Mouse (Mus musculus) hindbrain, embryonic 14.5 days (tissue): ENCODE data around the gene Scube2. TPM values are rescaled to one million over a fixed set of nuclear protein-coding genes. Genes with fewer than 3 reads are reported as not detected.
A peak's percentile ranks its signal among the peaks of the same experiment; 100 is the strongest.

ENCODE experiments used
- ATAC-seq: fragments of 200-750 bp; cut with Nextera tagmentation; 2 replicates; pipeline ENCODE4 v1.8.0; 2017; ENCODE audit warnings: moderate number of reproducible peaks, mild to moderate bottlenecking, moderate TSS enrichment, moderate library complexity; ENCODE audit not compliant: low FRiP score
- DNase-seq: peaks from one replicate; pipeline ENCODE4 v3.0.0-alpha.2; 2015; ENCODE audit warnings: low spot score
- H3K27ac ChIP-seq: fragments of 300-500 bp; sonication (generic); 2 replicates; pipeline ENCODE4 v1.5.1; 2014; ENCODE audit warnings: mild to moderate bottlenecking, moderate library complexity
- H3K27me3 ChIP-seq: fragments of 300-500 bp; sonication (generic); 2 replicates; pipeline ENCODE4 v1.6.1; 2014; ENCODE audit warnings: mild to moderate bottlenecking, low read length, mixed read lengths; ENCODE audit not compliant: control insufficient read depth, insufficient read depth
- H3K36me3 ChIP-seq: fragments of 300-500 bp; sonication (generic); replicated peaks from 2 replicates; pipeline ENCODE4 v1.6.1; 2014; ENCODE audit not compliant: control insufficient read depth, insufficient read depth
- H3K4me1 ChIP-seq: fragments of 300-500 bp; sonication (generic); replicated peaks from 2 replicates; pipeline ENCODE4 v1.6.1; 2014; ENCODE audit warnings: antibody characterized with exemption, low read length, mixed read lengths; ENCODE audit not compliant: control insufficient read depth, insufficient read depth
- H3K4me2 ChIP-seq: fragments of 300-500 bp; sonication (generic); replicated peaks from 2 replicates; pipeline ENCODE4 v1.6.1; 2014; ENCODE audit warnings: mild to moderate bottlenecking, moderate library complexity
- H3K4me3 ChIP-seq: fragments of 300-500 bp; sonication (generic); replicated peaks from 2 replicates; pipeline ENCODE4 v1.5.1; 2014; ENCODE audit warnings: mild to moderate bottlenecking, low read length
- H3K9ac ChIP-seq: fragments of 300-500 bp; sonication (generic); 2 replicates; pipeline ENCODE4 v1.6.1; 2014
- H3K9me3 ChIP-seq: fragments of 300-500 bp; sonication (generic); 2 replicates; pipeline ENCODE4 v1.6.1; 2016; ENCODE audit warnings: low read length; ENCODE audit not compliant: control insufficient read depth
- WGBS: fragments of 180-500 bp; shearing (Covaris S2); extraction: QIAGEN DNeasy Blood & Tissue Kit; methylation state at CpG from one replicate; pipeline ENCODE4 v1.1.7; 2014; 5-methylcytosine and 5-hydroxymethylcytosine counted together
- polyA plus RNA-seq: library from polyadenylated mRNA; unstranded; fragments of >200 nt; fragmentation: Nextera tagmentation; extraction: Ambion mirVana; gene quantifications from 2 replicates; pipeline ENCODE4 v1.2.1, GENCODE M21; 2014

Gene Scube2
- polyA plus RNA-seq, 1 experiment from 2014 or later = 2.1 TPM

GRCm38 (mm10) chr7:109863561-109863960 lies 1.9 kb downstream of the Scube2 start:
- DNase-seq (no peak), ATAC-seq (no peak)
- 15% methylated on average over 4 of the region's 4 CpGs for WGBS
- Histone ChIP-seq H3K27ac (no peak overlapping the region), H3K36me3 (no peaks in the 10 kb centered on the region), H3K9me3 (no peaks in the 10 kb centered on the region), H3K4me2 (no peak overlapping the region), H3K9ac (no peak overlapping the region), H3K4me1 (peaks cover 8% of the 10 kb centered on the region), H3K27me3 (peaks cover 15% of the 10 kb centered on the region; the same call in 1 of the 2 replicates), H3K4me3 (no peak overlapping the region)

- Histone ChIP-seq H3K27ac (no peak overlapping the region), H3K36me3 (no peaks in the 10 kb centered on the region), H3K9ac (no peak overlapping the region), H3K4me1 (peaks cover 3% of the 10 kb centered on the region; the same call in 1 of the 2 replicates), H3K9me3 (no peaks in the 10 kb centered on the region), H3K4me3 (no peak overlapping the region), H3K27me3 (peaks cover 14% of the 10 kb centered on the region; the same call in 1 of the 2 replicates), H3K4me2 (no peak overlapping the region)
- DNase-seq = no peak
- 84% methylated on average over 7 of the region's 7 CpGs for WGBS
- no peak for ATAC-seq
Measured at GRCm38 (mm10) chr7:109860162-109860561, 5.3 kb downstream of the Scube2 start.

- Histone ChIP-seq H3K4me1 (no peaks in the 10 kb centered on the region), H3K9ac (no peak overlapping the region), H3K4me2 (no peak overlapping the region), H3K27me3 (peaks cover 6% of the 10 kb centered on the region; the same call in 1 of the 2 replicates), H3K9me3 (no peaks in the 10 kb centered on the region), H3K36me3 (no peaks in the 10 kb centered on the region), H3K27ac (no peak overlapping the region), H3K4me3 (no peak overlapping the region)
- 71% methylated on average over 6 of the region's 6 CpGs for WGBS
- DNase-seq (no peak), ATAC-seq (no peak)
Measured at GRCm38 (mm10) chr7:109859354-109859753, 6.1 kb downstream of the Scube2 start.

DNA sequence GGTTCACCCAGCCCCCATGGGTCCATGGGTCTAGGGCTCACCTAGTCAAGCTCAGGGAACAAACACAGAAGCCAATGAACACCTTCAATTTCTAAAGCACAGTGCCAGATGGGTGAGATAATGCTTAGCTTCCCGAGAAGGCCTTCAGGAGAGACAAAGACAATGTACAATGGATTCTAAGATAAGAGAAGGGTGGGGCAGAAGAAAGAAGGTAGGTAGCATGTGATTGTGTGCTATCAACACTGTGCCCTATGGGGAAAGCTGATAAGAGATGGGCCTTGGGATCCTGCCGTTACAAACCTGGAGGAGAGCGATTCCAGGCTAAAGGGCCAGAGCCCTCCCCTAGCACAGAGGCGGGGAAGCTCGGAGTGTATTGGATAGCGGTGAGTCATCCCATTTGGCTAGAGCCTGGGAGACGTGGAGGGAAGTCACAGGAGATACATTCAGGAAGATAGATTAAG lies 12.7 kb downstream of the Scube2 start:
- no peaks in the 10 kb centered on the region for H3K36me3 ChIP-seq
- peaks cover 4% of the 10 kb centered on the region for H3K4me1 ChIP-seq
- H3K9ac ChIP-seq = no peak overlapping the region
- H3K27me3 ChIP-seq = no peaks in the 10 kb centered on the region
- no peak overlapping the region for H3K27ac ChIP-seq
- DNase-seq (no peak), ATAC-seq (no peak)
- H3K4me3 ChIP-seq = no peak overlapping the region
- WGBS = 69% methylated on average over 7 of the region's 7 CpGs
- no peaks in the 10 kb centered on the region for H3K9me3 ChIP-seq
- H3K4me2 ChIP-seq = no peak overlapping the region

- Histone ChIP-seq H3K27me3 (no peaks in the 10 kb centered on the region), H3K9me3 (no peaks in the 10 kb centered on the region), H3K27ac (no peak overlapping the region), H3K36me3 (no peaks in the 10 kb centered on the region), H3K4me3 (no peak overlapping the region), H3K4me2 (no peak overlapping the region), H3K4me1 (peaks cover 4% of the 10 kb centered on the region), H3K9ac (no peak overlapping the region)
- ATAC-seq (no peak), DNase-seq (no peak)
- 81% methylated on average over 7 of the region's 7 CpGs for WGBS
Measured at GRCm38 (mm10) chr7:109852017-109852416, 13.5 kb downstream of the Scube2 start.

- Histone ChIP-seq H3K4me2 (no peak overlapping the region), H3K4me3 (no peak overlapping the region), H3K9ac (no peak overlapping the region), H3K27me3 (no peaks in the 10 kb centered on the region), H3K9me3 (no peaks in the 10 kb centered on the region), H3K4me1 (peaks cover 4% of the 10 kb centered on the region), H3K36me3 (no peaks in the 10 kb centered on the region), H3K27ac (no peak overlapping the region)
- no peak for DNase-seq
- 26% methylated on average over 3 of the region's 3 CpGs for WGBS
- no peak for ATAC-seq
Measured at GRCm38 (mm10) chr7:109850531-109850930, 14.9 kb downstream of the Scube2 start.

GRCm38 (mm10) chr7:109849750-109850434 lies 15.6 kb downstream of the Scube2 start:
- Histone ChIP-seq H3K4me3 (no peak overlapping the region), H3K27ac (no peak overlapping the region), H3K9ac (no peak overlapping the region), H3K4me1 (peaks cover 4% of the 10 kb centered on the region), H3K9me3 (no peaks in the 10 kb centered on the region), H3K36me3 (no peaks in the 10 kb centered on the region), H3K4me2 (no peak overlapping the region), H3K27me3 (no peaks in the 10 kb centered on the region)
- ATAC-seq (no peak), DNase-seq (no peak)
- WGBS = 26% methylated on average over 8 of the region's 8 CpGs

- H3K27ac ChIP-seq = no peak overlapping the region
Measured at GRCm38 (mm10) chr7:109848867-109849733, 16.4 kb downstream of the Scube2 start.

DNA sequence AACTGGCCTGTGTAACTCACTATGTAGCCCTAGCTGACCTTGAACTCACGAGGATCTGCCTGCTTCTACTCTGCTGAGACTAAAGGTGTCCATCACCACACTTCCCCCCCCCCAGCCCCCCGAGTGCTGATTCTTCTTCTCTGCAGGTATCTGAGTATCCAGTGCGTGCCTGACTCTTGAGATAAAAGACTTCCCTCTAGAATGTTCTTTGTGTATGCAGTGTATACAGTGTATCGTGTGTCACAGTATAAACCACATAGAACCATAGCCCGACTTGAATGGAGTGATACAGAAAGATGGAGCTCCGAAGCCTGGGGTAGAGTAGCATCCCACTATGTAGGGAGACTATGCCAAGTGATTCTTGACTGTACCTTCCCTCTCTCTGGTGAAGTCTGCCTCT lies 21.4 kb downstream of the Scube2 start:
- H3K36me3 ChIP-seq = no peaks in the 10 kb centered on the region
- ATAC-seq = no peak
- 84% methylated on average over 6 of the region's 6 CpGs for WGBS

More at GRCm38 (mm10) chr7:109848867-109849733, 16.4 kb downstream of the Scube2 start:
- peaks cover 4% of the 10 kb centered on the region for H3K4me1 ChIP-seq
- no peaks in the 10 kb centered on the region for H3K9me3 ChIP-seq
- 23% methylated on average over 11 of the region's 11 CpGs for WGBS
- no peak overlapping the region for H3K4me3 ChIP-seq
- DNase-seq = no peak
- ATAC-seq = peak; percentile 24; the same call in 1 of the 2 replicates
- H3K9ac ChIP-seq = no peak overlapping the region
- H3K27me3 ChIP-seq = no peaks in the 10 kb centered on the region
- H3K4me2 ChIP-seq = no peak overlapping the region
- H3K36me3 ChIP-seq = no peaks in the 10 kb centered on the region

More for the DNA sequence above, 21.4 kb downstream of the Scube2 start:
- Histone ChIP-seq H3K9ac (no peak overlapping the region), H3K27ac (no peak overlapping the region), H3K4me2 (no peak overlapping the region), H3K9me3 (no peaks in the 10 kb centered on the region), H3K4me1 (no peaks in the 10 kb centered on the region), H3K27me3 (no peaks in the 10 kb centered on the region), H3K4me3 (no peak overlapping the region)
- DNase-seq = no peak
